Mouse (Mus musculus): ENCODE data around the gene Fam189a1.

The Fam189a1 gene

DNA sequence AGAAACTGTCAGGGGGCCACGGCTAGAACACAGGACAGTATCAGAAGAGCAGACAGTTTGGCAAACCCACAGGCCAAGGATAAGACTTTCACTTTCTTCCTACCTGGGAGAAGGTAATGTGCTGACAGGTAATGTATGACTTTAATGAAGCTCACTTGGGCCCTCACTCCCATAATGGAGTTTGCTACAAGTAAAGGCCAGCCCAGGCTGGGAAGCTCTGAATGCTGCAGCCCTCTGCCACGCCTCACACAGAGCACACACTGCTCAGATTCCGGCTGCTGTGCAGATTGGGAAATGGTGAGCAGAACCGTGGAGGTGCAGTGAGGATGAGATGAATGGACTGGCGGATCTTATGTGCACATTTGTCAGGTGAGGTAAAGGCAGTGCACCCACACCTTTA lies 211.7 kb downstream of the Fam189a1 start:
- DNase-seq: no peak

DNA sequence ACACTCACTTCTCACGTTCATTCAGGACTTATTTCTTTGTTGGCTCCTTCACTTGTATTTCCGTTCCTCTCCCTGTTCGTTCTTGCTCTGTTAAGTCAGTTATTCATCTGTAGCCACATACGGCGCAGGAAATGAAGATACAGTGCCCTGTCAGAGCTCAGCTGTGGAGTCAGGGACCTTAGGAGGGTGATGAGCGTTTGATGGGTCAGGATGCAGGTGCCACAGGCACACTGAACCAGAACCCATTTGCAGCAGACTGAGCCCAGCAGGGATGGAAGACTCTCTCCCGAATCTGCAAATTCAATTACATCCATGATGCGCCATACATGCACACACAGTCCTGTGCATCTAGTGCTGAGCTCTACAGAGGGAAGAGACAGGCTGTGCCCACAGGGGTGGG lies 212.2 kb downstream of the Fam189a1 start:
- no peak for DNase-seq

DNA sequence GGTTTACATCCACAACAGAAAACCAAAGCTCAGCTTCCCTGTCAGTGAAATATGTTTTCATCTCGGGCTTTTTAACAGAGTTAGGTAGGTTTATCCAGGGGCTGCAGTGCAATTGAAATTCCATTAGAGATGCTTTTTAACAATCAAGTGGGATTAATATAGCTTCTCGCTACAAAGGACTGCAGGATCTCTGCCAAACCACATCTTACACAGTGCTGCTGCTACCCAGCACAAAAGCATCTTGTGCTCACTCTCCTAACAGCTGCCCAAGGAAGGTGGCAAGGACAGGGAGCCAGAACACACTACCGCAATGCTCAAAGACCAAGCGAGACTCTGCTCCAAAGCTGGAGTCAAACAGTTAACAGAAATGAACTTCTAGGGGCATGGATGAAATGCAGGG lies 219.4 kb downstream of the Fam189a1 start:
- no peak for DNase-seq

DNA sequence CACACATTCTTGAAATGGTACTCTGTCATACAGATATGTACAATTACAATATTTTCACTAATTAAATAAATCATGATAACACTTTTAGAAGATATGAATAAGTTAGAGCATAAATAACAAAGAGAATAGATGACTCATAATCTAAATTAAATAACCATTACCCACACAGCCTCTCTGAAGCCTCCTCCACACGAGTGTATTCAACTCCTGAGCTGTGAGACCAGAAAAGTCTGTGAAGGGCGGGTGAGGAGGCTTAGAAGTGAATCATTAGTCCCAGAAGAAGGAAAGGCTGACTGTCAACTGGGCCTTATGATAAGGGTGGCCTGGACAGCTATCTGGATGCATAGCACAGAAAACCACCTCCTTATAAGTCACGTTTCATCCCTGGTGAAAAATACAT lies 222.3 kb downstream of the Fam189a1 start:
- DNase-seq: peak; percentile 47

DNA sequence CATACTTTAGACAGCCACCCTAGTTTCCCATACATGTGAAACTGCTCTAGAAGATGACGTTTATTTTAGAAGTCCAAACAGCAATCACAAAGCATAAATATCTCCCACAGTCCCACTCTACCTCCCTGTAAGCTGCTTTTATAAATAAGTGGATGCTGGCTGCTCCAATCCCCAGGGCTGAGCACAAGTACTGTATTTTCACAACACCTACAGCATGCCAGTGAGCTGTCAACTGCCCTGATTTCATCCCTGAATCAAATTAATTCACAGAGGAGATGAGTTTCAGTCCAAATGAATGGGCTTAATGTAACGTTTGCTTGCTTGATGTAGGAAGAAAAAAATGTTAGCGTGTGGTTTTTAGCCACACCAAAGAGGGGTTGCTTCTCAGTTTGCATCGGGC lies 225.4 kb downstream of the Fam189a1 start:
- DNase-seq: peak; percentile 33

DNA sequence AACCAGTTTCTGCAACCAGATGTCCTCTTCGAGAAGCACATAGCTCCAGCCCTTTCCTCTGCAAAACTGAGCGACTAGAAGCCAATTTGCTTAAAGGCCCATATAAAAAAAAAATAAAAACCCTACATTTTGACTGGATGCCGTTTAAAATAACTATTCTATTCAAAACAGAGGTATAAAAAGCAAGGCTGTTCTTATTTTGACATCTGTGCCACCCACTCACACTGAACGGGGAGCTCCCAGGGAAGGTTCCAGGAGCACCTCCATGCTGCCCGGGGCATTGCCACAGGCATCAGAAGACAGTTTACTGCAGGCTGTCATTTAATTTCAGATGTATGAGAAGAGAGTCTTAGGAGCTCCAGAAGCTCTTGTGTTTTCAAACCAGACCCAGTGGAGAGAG lies 232.5 kb downstream of the Fam189a1 start:
- peak; percentile 50 for DNase-seq

DNA sequence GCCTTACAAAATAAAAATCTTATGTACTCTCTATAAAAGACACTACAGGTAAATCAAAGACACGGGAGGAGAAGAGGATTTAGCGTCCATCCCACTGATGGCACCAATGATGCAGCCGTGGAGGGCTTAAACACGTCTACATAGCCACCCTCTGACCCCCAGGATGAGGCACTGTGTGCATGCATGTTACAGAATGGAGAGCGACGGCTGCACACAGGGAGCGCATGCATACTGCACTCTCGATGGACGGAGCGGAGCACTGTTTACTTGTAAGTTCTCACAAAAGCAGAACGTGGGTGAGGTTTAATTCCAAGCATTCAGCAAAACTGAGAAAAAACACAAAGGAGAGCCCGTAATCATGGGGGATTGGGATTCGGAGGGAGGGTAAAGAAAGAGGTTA lies 235.2 kb downstream of the Fam189a1 start:
- no peak for DNase-seq

DNA sequence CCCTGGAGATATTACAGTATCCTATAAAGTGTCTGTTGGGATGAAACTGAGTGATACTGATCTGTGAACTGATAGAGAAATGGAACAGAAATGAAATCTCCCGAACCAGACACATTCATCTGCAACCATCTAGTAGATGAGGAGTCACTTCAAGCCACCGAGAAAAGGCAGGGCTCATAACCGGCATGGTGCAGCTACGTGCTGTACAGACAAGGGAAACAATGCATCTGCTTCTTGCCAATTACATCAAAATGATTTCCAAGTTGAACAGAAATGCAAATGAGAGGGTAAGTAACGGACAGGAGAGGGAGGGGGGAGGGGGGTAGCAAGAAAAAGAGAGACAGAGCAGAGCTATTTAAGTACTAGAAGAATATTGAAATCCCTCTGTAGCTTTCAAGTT lies 235.6 kb downstream of the Fam189a1 start:
- DNase-seq: no peak

DNA sequence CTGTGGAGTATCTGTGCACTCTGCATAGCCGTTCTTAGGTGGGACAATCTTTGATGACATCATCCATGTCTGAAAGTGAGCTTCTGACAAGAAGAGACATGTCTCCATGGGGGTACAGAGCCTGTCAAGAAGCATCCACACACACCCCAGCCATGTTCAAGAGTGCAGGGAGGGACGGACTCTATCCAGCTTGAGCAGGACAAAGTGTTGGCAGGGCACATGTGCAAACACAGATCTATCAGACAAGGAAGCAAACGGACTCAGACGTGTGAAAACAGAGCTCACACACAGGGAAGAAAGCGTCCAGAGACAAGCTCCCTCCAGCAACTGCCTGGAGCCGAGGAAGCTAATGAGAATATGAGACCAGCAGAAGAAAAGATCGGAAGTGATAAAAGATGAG lies 239.7 kb downstream of the Fam189a1 start:
- no peak for DNase-seq

DNA sequence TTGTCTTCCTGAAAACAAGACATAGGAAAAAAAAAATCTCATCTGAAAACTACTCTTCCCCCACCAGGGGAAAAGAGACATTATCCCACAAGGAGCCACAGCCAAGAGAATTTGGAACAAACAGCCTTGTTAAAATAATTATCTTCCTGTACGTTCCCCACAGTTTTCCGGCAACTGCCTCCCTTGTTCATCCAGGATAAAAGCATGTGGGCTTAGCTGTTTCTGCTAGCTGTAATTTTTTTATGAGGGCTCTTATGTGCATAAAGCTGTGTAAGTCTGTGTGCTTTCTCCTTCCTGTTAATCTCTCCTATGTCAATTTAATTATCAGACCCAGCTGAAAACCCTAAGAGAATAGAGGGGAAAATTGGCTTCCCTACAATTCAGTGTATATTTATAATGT lies 241.2 kb downstream of the Fam189a1 start:
- no peak for DNase-seq

DNA sequence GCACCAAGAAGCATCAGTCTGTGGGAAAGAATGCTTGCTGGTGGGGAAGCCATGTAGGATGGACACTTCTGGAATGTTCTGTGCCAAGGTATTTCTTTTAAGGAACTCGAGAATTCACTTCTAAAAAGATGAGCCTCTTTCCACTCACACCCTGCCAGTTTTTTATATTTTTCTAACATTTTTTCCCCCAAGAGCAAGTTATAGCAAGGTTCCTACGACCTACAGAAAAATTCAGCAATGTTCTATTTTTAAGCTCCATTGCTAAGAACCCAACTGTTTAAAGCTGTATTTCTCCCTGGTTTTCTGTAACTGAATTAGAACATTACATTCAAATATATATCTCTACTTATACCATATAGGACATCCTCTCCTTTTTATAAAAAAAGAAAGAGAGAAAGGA lies 244.4 kb downstream of the Fam189a1 start:
- no peak for DNase-seq

DNA sequence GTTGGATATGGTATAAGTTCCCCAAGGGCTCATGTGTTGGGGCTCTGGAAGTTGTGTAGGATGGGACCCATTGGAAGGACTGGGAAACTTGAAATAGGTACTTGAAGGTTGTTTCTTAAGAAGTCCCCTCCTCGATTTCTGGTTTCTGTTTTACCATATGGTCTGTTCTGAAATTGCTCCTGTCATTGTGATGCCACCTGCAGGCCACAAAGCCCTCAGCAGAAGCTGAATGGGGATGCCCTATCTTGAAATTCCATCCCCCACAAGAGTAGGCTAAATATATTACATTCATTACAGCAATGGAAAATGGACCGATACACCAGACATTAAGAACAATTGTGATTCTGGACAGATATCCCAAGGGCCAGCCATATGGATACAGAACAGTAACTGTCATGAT lies 246.2 kb downstream of the Fam189a1 start:
- no peak for DNase-seq

DNA sequence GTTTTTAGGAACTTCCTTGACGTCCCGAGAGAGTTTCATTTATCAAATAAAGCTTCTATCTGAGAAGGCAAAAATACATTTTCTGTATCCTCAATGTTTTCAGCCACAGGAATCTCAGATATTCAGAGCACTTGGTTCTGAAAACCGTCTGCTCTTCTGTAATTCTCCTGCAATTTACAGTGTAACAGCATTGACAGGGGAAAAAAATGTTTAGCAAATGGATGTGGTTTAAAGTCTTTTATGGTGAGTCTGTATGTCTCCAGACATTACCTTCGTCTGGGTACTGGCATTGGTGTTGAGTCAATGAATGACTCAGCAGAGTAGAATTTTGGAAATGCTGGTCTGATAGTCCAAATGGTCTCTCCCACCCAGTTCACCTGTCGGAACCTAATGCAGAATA lies 249.4 kb downstream of the Fam189a1 start:
- DNase-seq: no peak

DNA sequence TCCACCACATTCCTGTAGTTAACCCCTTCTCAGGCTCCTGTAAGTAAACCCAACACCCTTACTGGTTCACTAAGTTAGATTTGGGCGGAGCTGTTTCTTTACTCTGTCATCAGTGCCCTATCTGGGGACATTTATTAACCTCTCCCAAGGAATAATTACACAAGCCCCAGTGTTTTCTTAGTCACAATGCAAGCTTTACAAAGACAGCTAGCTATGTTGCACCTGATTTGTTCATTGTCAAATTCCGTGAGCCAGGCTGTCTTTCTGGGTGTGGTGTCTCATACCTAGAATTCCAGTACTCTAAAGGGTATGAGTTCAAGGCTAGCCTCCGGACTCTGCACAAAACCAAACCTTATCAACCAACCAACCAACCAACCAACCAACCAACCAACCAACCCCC lies 250.9 kb downstream of the Fam189a1 start:
- DNase-seq: no peak

DNA sequence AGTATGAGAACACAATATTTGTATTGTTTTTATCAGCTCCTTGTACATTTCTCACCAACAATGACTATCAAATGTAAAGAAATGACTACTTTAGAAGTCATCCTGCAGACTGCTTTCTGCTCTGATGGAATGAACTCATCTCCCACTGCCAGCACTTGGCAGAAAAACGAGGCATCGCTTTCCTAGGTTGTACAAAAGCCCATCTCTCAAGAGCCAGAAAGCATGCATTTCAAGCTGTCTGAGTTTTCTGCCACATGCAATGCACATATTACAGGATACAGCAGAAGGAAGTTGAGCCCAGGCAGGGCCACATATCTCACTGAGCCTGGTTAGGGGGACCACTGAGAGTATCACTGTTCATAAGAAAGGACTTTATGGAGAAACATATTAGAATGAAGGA lies 256.1 kb downstream of the Fam189a1 start:
- DNase-seq: no peak

DNA sequence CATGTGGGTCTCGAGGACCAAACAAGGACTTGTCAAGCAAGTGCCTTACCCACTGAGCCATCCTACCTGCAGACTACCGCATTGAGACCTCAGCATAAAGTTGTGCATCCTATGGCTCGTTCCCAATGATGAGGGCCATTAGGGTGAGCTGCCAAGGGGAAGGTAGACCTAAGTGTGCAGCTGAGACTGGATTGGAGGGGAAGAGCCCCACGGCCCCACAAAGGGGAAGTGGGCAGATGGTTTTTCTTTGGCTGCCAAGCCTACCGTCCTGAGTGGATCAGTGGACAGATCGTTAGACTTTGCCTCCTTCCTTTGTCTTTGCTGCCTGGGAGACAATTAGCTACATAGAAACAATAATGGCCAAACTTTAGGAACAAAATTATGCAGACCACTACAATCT lies 259.8 kb downstream of the Fam189a1 start:
- no peak for DNase-seq

DNA sequence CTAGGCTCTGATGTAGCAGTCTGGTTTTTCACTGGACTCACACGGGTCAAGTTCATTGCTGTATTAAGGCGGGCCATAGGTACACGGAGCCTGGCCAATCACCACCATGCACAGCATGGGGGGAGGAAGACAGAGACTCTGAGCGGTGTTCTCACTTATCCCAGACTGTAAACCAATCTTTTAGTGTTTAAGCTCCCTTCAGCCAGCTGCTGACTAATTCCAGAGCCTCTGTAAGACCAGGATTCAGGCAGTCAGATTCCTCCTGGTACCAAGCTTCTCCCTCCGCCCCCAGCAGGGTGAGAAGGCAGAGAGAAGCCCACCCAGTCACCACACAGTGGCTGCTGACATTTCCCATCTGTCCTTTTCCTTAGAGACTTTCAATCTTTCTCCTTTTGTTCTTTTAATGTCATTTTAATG lies 260.7 kb downstream of the Fam189a1 start:
- no peak for DNase-seq

DNA sequence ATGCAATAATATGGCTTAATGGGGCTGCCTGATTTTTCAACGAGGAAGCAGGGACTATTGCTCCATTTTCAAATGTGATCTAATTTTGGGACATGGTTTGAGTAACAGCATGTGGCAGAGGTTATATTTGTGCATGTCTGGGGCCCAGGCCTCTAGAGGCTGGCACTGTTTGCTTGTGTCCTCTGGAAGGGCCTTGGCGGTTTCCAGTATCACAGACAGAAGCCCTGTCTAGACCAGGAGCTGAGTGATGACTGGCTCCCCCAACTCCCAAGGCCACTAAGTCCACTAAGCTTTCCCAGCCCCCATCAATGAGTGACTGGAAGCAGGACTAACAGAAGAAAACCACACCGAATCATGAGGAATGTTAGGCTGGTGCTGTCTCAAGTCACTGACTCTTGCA lies 265.2 kb downstream of the Fam189a1 start:
- no peak for DNase-seq

DNA sequence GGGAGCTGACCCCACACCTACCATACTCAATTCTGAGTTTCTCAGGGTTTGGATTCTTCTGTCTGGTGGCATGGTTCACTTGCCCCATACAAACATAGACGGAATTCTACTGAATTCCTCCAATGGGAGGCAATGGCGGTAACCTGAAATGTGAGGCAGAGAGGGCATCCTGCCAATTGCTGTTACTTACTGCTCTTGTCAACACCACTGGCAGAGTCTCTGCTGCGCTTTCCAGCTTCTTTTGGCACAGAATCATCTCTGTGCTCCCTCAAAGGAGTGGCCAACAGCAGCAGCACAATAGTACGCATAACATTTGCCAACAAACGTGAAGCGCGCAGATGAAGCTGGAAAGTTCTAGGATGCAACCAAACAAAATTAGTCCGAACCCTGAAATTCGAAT lies 266.5 kb downstream of the Fam189a1 start:
- peak; percentile 40 for DNase-seq

DNA sequence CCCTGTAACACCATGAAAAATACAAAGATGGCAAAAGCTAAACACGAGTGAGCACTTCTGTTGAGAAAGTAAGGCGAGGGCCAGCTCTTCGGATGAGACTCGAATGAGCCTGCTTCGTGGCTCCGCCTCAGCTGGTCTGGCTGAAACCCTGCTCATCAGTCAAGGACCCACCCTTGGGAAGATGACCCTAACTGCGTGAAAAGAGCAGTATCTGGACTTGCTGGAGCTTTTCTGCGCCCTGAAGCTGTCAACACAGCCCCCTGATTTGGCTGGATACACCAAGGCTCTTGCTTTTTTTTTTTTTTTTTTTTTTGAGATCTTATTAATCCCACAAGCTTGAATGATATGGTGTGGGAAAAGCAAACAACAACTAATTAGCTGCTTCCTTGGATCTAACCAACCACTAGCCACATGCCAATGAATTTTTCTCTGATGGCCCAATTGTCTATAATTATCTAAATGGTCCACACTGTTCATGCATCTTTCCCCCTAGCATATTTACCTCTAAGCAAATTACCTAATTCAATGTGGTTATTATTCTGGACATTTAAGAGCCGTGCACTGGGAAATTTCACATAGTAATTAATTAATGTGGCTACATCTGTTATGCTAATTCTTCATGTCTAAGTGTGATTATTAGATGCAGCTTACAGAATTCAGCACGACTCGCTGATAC lies 272.0 kb downstream of the Fam189a1 start:
- no peak for DNase-seq

DNA sequence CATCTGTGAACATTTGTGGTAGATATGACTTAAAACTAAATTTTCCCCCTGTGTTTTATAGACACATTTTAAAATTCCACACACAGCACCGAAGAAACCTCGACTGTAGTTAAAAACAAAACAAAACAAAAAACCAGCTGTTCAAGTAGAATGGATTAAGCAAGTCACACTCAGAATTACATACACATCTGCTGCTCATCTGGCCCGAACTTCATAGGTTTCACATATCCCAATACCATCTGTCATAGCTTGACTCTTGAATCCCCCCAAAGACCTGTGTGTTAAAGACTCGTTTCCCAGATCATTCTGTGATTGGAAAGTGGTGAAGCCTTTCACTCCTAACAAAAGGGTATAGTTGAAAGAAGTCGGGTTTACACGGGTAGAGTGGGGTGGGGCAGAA lies 274.1 kb downstream of the Fam189a1 start:
- DNase-seq: no peak

DNA sequence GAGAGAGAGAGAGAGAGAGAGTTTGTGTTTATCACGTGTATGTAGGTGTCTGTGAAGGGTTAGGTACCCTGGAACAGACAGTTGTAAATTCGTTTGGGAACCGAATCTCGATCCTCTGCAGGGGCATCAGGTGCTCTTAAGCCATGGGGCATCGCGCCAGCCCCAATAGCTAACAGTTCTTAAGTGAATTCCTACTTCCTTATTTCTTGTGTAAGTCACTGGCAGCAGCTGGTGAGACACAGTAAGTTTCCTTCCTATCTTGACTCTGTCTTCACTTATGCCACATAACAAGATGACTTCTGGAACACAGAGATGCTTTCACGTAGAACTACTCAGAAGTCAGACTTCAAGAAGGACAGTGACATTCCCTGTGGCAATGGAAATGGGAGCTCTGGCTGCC lies 275.0 kb downstream of the Fam189a1 start:
- no peak for DNase-seq

DNA sequence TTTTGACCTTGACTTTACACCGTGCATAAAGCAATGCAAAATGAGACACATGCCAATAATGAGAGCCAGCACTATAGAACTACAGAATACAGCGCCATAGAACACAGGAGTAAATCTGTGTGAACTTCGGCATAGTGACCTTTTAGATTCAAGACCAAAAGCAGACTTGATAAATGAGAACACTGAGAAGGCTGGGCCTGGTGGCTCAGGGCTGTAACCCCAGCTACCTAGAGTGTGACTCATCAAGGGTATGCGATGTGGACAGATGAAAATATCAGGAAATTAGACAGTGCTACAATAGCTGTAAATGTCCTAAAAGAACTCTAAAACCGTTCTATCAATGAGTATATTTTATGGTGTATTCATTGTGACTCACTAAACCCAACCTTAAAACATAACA lies 276.0 kb downstream of the Fam189a1 start:
- no peak for DNase-seq

DNA sequence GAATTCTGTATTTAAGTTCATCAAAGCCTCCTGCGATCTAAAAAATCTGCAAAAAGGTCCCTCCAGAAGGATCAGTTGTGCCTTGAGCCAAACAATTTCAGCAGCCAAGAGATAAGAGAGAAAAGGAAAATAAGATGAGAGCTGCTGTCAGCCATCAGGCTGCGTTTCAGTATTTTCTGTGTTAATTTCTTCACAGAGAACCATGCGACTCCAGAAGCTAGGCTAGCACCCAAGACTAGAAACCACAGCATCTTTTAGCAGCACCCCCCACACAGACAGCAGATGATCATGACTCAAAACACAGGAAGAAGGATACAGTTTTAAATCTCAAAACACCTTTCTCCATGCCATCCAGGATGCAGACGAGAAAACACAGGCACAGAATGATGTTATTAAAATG lies 281.4 kb downstream of the Fam189a1 start:
- peak; percentile 61 for DNase-seq

DNA sequence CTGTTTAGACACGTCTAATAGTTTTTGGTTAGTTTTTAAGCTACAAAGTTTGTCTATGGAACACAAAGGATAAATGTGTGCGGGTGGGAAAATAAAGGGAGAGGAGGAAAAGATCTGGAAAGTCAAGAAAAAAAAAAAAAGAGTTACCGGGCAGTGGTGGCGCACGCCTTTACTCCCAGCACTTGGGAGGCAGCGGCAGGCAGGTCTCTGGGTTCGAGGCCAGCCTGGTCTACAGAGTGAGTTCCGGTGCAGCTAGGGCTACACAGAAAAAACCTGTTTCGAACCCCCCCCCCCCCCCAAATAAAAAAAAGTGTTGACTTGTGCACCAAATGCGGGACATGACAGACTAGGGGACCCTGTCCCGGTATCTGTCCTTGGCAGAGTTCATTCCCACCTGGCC lies 283.1 kb downstream of the Fam189a1 start:
- no peak for DNase-seq
